Mouse (Mus musculus): ENCODE results near the gene Aip. TPM values are rescaled to one million over a fixed set of nuclear protein-coding genes. Genes with fewer than 3 reads are reported as not detected.

Gene Aip
- polyA plus RNA-seq, 1 experiment from 2014 or later, result 85.2 TPM

DNA sequence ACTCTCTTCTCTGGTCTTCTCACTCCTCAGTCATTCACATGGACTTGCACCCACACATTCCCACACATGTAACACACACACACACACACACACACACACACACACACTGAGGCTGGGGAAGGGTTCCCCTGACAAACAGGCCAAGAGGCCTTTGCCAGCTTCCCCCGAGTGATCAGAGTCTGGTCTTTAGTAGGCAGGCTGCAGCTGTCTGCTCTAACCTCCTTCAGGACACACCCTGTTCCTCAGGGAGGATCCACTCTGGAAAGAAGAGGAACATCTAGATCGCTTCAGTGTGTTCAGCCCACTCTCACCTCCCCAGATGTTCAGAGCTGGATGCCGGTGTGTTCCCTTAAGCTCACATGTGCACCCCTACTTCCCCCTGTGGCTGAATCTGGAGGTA lies 31.3 kb downstream of the Aip start:
- Histone ChIP-seq H3K27ac (no peak overlapping the region), H3K4me3 (no peak overlapping the region), H3K9ac (no peak overlapping the region), H3K4me1 (peaks cover 18% of the 10 kb centered on the region), H3K36me3 (no peaks in the 10 kb centered on the region), H3K9me3 (no peaks in the 10 kb centered on the region), H3K27me3 (peaks cover 9% of the 10 kb centered on the region; the same call in 1 of the 2 replicates), H3K4me2 (replicated peaks) (no peak overlapping the region)
- ATAC-seq (ENCODE audit: insufficient number of reproducible peaks, insufficient read depth, low FRiP score, low TSS enrichment), result no peak
- WGBS, result 65% methylated on average over 3 of the region's 3 CpGs

- Histone ChIP-seq H3K4me1 (peaks cover 15% of the 10 kb centered on the region), H3K9ac (no peak overlapping the region), H3K4me3 (no peak overlapping the region), H3K27me3 (peaks cover 6% of the 10 kb centered on the region; the same call in 1 of the 2 replicates), H3K36me3 (no peaks in the 10 kb centered on the region), H3K4me2 (replicated peaks) (no peak overlapping the region), H3K27ac (no peak overlapping the region), H3K9me3 (no peaks in the 10 kb centered on the region)
- WGBS, result 72% methylated on average over 7 of the region's 7 CpGs
- no peak for ATAC-seq (ENCODE audit: insufficient number of reproducible peaks, insufficient read depth, low FRiP score, low TSS enrichment)
Observed at GRCm38 (mm10) chr19:4093772-4094171, 31.9 kb downstream of the Aip start.

- Histone ChIP-seq H3K27me3 (no peaks in the 10 kb centered on the region), H3K4me3 (no peak overlapping the region), H3K27ac (no peak overlapping the region), H3K4me2 (replicated peaks) (no peak overlapping the region), H3K9me3 (no peaks in the 10 kb centered on the region), H3K9ac (no peak overlapping the region), H3K4me1 (peaks cover 12% of the 10 kb centered on the region), H3K36me3 (no peaks in the 10 kb centered on the region)
- no peak for ATAC-seq (ENCODE audit: insufficient number of reproducible peaks, insufficient read depth, low FRiP score, low TSS enrichment)
- WGBS, result 91% methylated on average over 3 of the region's 3 CpGs
Observed at GRCm38 (mm10) chr19:4092750-4093149, 32.9 kb downstream of the Aip start.

- Histone ChIP-seq H3K9me3 (no peaks in the 10 kb centered on the region), H3K4me2 (replicated peaks) (no peak overlapping the region), H3K36me3 (no peaks in the 10 kb centered on the region), H3K4me3 (no peak overlapping the region), H3K9ac (no peak overlapping the region), H3K4me1 (peaks cover 4% of the 10 kb centered on the region), H3K27ac (no peak overlapping the region), H3K27me3 (no peaks in the 10 kb centered on the region)
- 70% methylated on average over 2 of the region's 2 CpGs for whole genome bisulfite sequencing
- no peak for ATAC-seq (ENCODE audit: insufficient number of reproducible peaks, insufficient read depth, low FRiP score, low TSS enrichment)
Observed at GRCm38 (mm10) chr19:4091383-4091782, 34.3 kb downstream of the Aip start.

DNA sequence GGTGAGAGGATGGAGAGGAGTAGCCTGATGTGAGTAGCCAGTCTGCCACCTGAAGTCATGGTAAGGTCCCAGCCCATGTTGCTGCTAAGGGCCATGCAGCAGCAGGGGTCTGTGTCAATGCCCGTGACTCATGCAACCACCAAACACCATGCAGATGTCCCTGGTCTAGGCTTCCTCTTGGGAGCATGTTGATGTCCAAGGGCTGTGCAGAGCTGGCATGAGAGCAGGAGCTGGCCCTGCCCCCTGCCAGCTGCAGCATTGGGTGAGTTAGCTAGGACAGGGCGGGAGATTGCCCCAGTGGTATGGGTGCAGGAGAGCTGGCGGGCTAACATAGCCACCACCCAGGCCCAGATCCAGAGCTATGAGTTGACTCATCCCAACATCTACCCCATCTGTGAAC lies 35.2 kb downstream of the Aip start:
- Histone ChIP-seq H3K4me2 (replicated peaks) (no peak overlapping the region), H3K9ac (no peak overlapping the region), H3K9me3 (no peaks in the 10 kb centered on the region), H3K36me3 (no peaks in the 10 kb centered on the region), H3K4me1 (no peaks in the 10 kb centered on the region), H3K27ac (no peak overlapping the region), H3K27me3 (no peaks in the 10 kb centered on the region), H3K4me3 (no peak overlapping the region)
- no peak for ATAC-seq (ENCODE audit: insufficient number of reproducible peaks, insufficient read depth, low FRiP score, low TSS enrichment)
- 94% methylated on average over 3 of the region's 3 CpGs for WGBS

DNA sequence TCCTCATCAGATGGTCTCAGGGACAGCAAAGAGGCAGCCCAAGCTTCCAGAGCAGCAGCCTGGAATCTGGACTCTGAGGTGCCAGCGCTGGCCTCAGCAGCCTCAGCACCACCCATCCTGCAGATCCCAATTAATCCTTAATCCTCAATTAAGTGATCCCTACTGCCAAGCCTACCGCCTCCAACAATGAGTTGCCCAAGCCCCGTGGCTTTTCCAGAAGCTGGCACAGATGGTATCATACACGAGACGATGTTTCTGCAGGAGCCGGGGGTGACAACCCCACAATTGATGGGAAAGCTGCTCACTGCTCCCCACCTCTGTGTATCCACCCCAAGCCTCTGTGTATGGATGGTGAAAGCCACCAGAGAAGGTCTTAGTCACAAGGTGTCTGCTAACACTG lies 36.5 kb downstream of the Aip start:
- Histone ChIP-seq H3K4me3 (no peak overlapping the region), H3K4me1 (no peaks in the 10 kb centered on the region), H3K27ac (no peak overlapping the region), H3K9me3 (no peaks in the 10 kb centered on the region), H3K27me3 (no peaks in the 10 kb centered on the region), H3K9ac (no peak overlapping the region), H3K36me3 (no peaks in the 10 kb centered on the region), H3K4me2 (replicated peaks) (no peak overlapping the region)
- ATAC-seq (ENCODE audit: insufficient number of reproducible peaks, insufficient read depth, low FRiP score, low TSS enrichment), result no peak
- 86% methylated on average over 6 of the region's 6 CpGs for WGBS

GRCm38 (mm10) chr19:4088146-4088545 lies 37.5 kb downstream of the Aip start:
- 49% methylated on average over 5 of the region's 5 CpGs for WGBS
- no peaks in the 10 kb centered on the region for H3K9me3 ChIP-seq

DNA sequence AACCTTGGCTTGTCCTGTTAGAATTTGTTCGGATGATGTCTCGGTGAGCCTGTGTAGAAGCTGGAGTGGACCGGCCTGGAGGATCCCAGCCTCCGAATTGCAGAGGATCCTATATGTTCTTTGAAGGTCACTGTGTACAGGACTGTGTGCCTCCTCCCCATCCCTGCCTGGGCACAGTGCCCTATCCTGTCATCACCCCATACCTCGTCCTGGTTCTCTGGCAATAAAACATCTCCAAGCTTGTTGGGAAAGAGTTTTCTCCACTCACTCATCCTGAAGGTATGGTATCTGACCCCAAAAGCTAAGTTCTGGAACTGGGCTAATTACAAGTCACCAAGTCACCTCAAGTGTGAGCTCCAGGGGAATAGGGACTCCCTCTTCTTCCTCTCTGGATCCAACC lies 38.6 kb downstream of the Aip start:
- H3K36me3 ChIP-seq, result no peaks in the 10 kb centered on the region
- no peaks in the 10 kb centered on the region for H3K4me1 ChIP-seq
- no peaks in the 10 kb centered on the region for H3K27me3 ChIP-seq
- no peaks in the 10 kb centered on the region for H3K9me3 ChIP-seq
- H3K4me3 ChIP-seq, result no peak overlapping the region
- no peak overlapping the region for H3K27ac ChIP-seq
- H3K4me2 ChIP-seq (replicated peaks), result no peak overlapping the region
- ATAC-seq (ENCODE audit: insufficient number of reproducible peaks, insufficient read depth, low FRiP score, low TSS enrichment), result no peak
- H3K9ac ChIP-seq, result no peak overlapping the region
- WGBS, result 90% methylated on average over 5 of the region's 5 CpGs

More at GRCm38 (mm10) chr19:4088146-4088545, 37.5 kb downstream of the Aip start:
- H3K4me3 ChIP-seq, result no peak overlapping the region
- no peaks in the 10 kb centered on the region for H3K4me1 ChIP-seq
- H3K4me2 ChIP-seq (replicated peaks), result no peak overlapping the region
- H3K27me3 ChIP-seq, result no peaks in the 10 kb centered on the region
- no peak overlapping the region for H3K9ac ChIP-seq
- H3K27ac ChIP-seq, result no peak overlapping the region
- no peak for ATAC-seq (ENCODE audit: insufficient number of reproducible peaks, insufficient read depth, low FRiP score, low TSS enrichment)
- H3K36me3 ChIP-seq, result no peaks in the 10 kb centered on the region

- 90% methylated on average over 15 of the region's 15 CpGs for WGBS
- Histone ChIP-seq H3K4me1 (no peaks in the 10 kb centered on the region), H3K4me2 (replicated peaks) (no peak overlapping the region), H3K4me3 (no peak overlapping the region), H3K27ac (no peak overlapping the region), H3K27me3 (no peaks in the 10 kb centered on the region), H3K36me3 (no peaks in the 10 kb centered on the region), H3K9me3 (no peaks in the 10 kb centered on the region), H3K9ac (no peak overlapping the region)
- no peak for ATAC-seq (ENCODE audit: insufficient number of reproducible peaks, insufficient read depth, low FRiP score, low TSS enrichment)
Observed at GRCm38 (mm10) chr19:4086156-4086555, 39.5 kb downstream of the Aip start.

GRCm38 (mm10) chr19:4084984-4085383 lies 40.7 kb downstream of the Aip start:
- WGBS, result 92% methylated on average over 1 of the region's 1 CpGs
- Histone ChIP-seq H3K27me3 (no peaks in the 10 kb centered on the region), H3K9ac (no peak overlapping the region), H3K4me3 (no peak overlapping the region), H3K4me1 (no peaks in the 10 kb centered on the region), H3K27ac (no peak overlapping the region), H3K36me3 (no peaks in the 10 kb centered on the region), H3K4me2 (replicated peaks) (no peak overlapping the region), H3K9me3 (no peaks in the 10 kb centered on the region)
- ATAC-seq (ENCODE audit: insufficient number of reproducible peaks, insufficient read depth, low FRiP score, low TSS enrichment), result no peak

DNA sequence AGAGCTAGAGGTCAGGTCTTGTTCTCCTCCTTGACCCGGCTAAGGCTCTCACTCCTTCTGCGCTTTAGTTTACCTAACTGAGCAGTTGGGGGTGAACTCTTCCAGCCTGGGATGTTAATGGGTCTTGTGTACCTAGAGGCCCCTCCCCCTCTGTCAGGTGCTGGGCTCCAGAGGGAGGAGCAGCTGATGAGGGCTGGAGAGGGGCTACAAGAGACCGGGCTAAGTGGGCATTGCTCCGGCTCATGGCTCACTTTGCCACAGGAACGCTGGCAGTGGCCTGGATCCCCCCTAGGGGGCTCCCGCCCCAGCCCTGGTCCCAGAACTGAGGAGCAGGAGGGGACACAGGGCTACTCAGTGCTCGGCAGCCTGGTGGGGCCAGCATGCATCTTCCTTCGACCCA lies 41.8 kb downstream of the Aip start:
- H3K4me2 ChIP-seq (replicated peaks), result no peak overlapping the region
- H3K4me3 ChIP-seq, result no peak overlapping the region
- no peak for ATAC-seq (ENCODE audit: insufficient number of reproducible peaks, insufficient read depth, low FRiP score, low TSS enrichment)
- WGBS, result 33% methylated on average over 8 of the region's 8 CpGs
- no peak overlapping the region for H3K9ac ChIP-seq
- no peaks in the 10 kb centered on the region for H3K27me3 ChIP-seq
- no peaks in the 10 kb centered on the region for H3K9me3 ChIP-seq
- H3K4me1 ChIP-seq, result no peaks in the 10 kb centered on the region
- H3K27ac ChIP-seq, result no peak overlapping the region
- no peaks in the 10 kb centered on the region for H3K36me3 ChIP-seq

DNA sequence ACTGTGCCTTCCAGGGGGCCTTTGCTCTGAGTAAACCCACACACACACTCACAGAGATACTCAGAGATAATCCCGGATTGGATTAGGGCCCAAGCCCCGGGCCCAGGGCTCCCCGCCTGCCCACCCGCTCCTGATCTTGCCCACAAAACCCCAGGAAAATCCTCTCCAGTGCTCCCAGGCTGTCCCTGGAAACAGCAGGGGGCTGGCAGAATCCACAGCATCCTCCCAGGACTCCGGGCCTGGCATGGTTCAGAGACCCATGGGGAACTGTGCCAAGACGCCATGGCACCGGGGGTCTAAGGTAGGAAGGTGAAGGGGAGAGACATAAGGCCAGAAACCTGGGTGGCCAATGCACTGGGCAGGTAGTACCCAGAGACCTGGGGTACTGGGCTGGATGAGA lies 42.3 kb downstream of the Aip start:
- Histone ChIP-seq H3K4me3 (no peak overlapping the region), H3K27ac (no peak overlapping the region), H3K9ac (no peak overlapping the region), H3K27me3 (no peaks in the 10 kb centered on the region), H3K9me3 (no peaks in the 10 kb centered on the region), H3K4me2 (replicated peaks) (no peak overlapping the region), H3K4me1 (no peaks in the 10 kb centered on the region), H3K36me3 (no peaks in the 10 kb centered on the region)
- no peak for ATAC-seq (ENCODE audit: insufficient number of reproducible peaks, insufficient read depth, low FRiP score, low TSS enrichment)
- 81% methylated on average over 7 of the region's 7 CpGs for WGBS
